Mouse (Mus musculus) kidney, adult 2 months (tissue): ENCODE data around the gene Nell2.

Source experiments
- CTCF ChIP-seq: fragments of 200-500 bp; conservative IDR thresholded peaks from 2 replicates; pipeline ENCODE4 v1.5.1; 2011; ENCODE audit warnings: low read depth, mild to moderate bottlenecking, control low read depth, low read length, moderate library complexity, mixed read lengths; ENCODE audit not compliant: insufficient read depth, insufficient read length
- POLR2A ChIP-seq: fragments of 200-500 bp; IDR thresholded peaks from one replicate; pipeline ENCODE4 v1.6.1; 2011; ENCODE audit warnings: low read depth, low read length, control low read depth

DNA sequence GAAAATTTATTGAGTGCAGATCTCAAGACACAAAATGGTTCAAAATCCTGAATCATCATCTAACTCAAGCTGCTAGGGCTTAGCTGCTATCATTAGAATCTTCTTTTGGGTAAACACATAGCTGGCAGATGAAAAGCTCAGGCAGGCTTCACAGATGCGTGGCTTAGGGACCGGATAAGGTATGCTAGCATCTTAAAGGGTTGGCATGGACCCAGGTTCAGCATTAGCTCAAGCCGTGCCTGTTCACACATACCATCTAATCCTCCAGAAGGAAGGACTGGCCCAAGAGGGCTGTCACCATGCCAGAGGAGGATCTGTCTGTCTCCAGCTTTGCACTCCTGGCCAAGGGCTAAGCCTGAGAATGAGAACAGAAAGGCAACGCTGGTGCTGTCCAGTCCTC lies 8.4 kb upstream of the Nell2 start:
- TF ChIP-seq POLR2A, result no peak
- TF ChIP-seq CTCF, result no peak
